Mouse (Mus musculus): ENCODE measurements around the gene Igsf10.

DNA sequence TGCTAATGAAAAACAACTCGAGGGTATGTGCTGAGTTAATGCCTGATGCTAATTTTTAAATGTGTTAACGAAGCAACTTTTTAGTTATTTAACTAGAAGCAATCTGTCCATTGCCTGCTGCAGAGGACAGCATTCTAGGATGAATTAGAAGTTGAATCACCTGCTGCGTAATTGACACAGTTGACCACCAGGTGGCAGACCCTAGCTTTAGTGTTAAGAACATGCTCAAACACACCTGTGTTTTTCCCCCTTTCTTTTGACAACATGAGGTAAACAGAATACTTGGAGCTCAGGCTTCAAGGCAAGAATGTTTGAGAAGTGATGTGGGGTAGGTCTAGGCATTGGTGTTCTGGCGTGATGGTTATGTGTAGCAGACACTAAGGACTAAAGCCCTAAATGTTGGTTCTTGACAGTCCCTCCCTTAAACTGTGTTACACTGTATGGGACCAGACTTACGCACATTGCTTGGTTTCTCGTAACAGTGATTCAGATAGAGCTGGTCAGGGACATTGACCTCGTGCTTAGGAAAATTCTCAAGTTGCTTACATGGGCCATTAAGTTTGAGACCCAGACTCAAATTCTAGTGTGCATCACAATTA lies 22.8 kb downstream of the Igsf10 start:
- TF ChIP-seq CTCF (IDR thresholded peaks at IDR 0.05; ENCODE audit: extremely low read depth, insufficient read length, insufficient replicate concordance, low read depth, low read length) (no peak), POLR2A (IDR thresholded peaks at IDR 0.05; ENCODE audit: low read depth, low read length) (no peak)
